Mouse (Mus musculus) hindbrain, embryonic 11.5 days (tissue): ENCODE measurements at regions not wholly inside any gene's neighbourhood (a gene's known extent, or its start where the extent isn't known, plus 50 kb on each side); places are given as distances from the start of the nearest gene placed in this dataset.
A peak's percentile ranks its signal among the peaks of the same experiment; 100 is the strongest.
"Not testable (repeated sequence)": the region's sequence is repeated elsewhere in the genome, so short reads cannot be mapped to it uniquely, and the experiment has no call there.

Experiments used
- ATAC-seq: fragments of 200-750 bp; cut with Nextera tagmentation; 2 replicates; pipeline ENCODE4 v1.8.0; 2017; ENCODE audit warnings: mild to moderate bottlenecking, moderate TSS enrichment, moderate library complexity; ENCODE audit not compliant: low FRiP score
- DNase-seq: peaks from one replicate; pipeline ENCODE4 v3.0.0-alpha.2; 2015; ENCODE audit warnings: low spot score
- H3K27ac ChIP-seq: fragments of 300-500 bp; sonication (generic); 2 replicates; pipeline ENCODE4 v1.5.1; 2014; ENCODE audit warnings: mild to moderate bottlenecking, low read depth, low read length
- H3K27me3 ChIP-seq: fragments of 300-500 bp; sonication (generic); 2 replicates; pipeline ENCODE4 v1.6.1; 2014; ENCODE audit warnings: mild to moderate bottlenecking, low read length, moderate library complexity, mixed read lengths; ENCODE audit not compliant: control insufficient read depth, insufficient read depth
- H3K36me3 ChIP-seq: fragments of 300-500 bp; sonication (generic); 2 replicates; pipeline ENCODE4 v1.6.1; 2014; ENCODE audit warnings: mild to moderate bottlenecking, low read length, moderate library complexity, mixed read lengths; ENCODE audit not compliant: control insufficient read depth, insufficient read depth
- H3K4me1 ChIP-seq: fragments of 300-500 bp; sonication (generic); replicated peaks from 2 replicates; pipeline ENCODE4 v1.6.1; 2014; ENCODE audit warnings: low read length, mixed read lengths; ENCODE audit not compliant: control insufficient read depth, insufficient read depth
- H3K4me2 ChIP-seq: fragments of 300-500 bp; sonication (generic); replicated peaks from 2 replicates; pipeline ENCODE4 v1.6.1; 2014; ENCODE audit warnings: mild to moderate bottlenecking, low read depth, low read length
- H3K4me3 ChIP-seq: fragments of 300-500 bp; sonication (generic); 2 replicates; pipeline ENCODE4 v1.5.1; 2014; ENCODE audit warnings: low read depth, low read length
- H3K9ac ChIP-seq: fragments of 300-500 bp; sonication (generic); 2 replicates; pipeline ENCODE4 v1.6.1; 2014; ENCODE audit warnings: low read depth, low read length
- H3K9me3 ChIP-seq: fragments of 300-500 bp; sonication (generic); 2 replicates; pipeline ENCODE4 v1.6.1; 2016; ENCODE audit warnings: low read length; ENCODE audit not compliant: control insufficient read depth
- WGBS: fragments of 180-500 bp; shearing (Covaris S2); extraction: QIAGEN DNeasy Blood & Tissue Kit; methylation state at CpG from one replicate; pipeline ENCODE4 v1.1.7; 2014; 5-methylcytosine and 5-hydroxymethylcytosine counted together

DNA sequence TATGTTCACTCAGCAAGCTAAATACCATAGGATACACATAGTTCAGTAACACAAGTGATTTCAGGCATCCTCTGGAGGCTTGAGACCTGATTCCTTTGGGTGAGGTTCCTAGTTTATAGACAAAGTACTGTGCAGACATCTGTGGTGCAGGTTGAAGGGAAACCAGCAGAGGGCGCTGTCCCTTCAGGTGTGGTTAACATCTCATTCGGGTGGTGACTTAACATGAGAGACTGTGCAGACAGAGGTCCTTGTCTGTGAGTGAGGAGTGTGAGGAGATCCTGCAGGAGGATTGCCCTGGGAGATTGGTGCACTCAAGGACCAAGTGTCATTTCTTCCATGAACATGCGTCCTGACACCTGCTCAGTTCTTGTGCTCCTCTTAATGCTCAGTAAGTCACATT is 637.8 kb downstream of the Dad1 start:
- H3K9me3 ChIP-seq, H3K4me2 ChIP-seq, H3K27me3 ChIP-seq, H3K4me1 ChIP-seq, H3K27ac ChIP-seq, ATAC-seq, DNase-seq, H3K36me3 ChIP-seq, H3K9ac ChIP-seq, H3K4me3 ChIP-seq: not testable (repeated sequence)
- 44% methylated on average over 3 of the region's 3 CpGs for WGBS

DNA sequence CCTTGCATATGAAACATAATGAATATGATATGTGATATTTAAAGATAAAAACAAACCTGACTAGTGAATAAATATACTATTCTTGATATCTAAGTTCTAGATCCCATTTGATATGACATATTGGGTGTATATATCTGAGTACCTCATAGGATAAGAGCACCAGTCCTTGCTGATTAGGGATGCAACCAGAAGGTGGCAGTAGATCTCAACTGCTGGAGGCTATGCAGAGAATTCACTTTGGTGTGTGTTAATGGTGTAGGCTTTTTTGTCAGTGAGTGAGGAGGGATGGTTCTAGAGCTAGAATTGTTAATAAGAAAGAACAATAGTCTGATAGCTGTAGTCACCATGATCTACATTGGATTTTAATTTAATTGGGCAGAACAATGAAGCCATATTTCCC is 639.6 kb downstream of the Dad1 start:
- Histone ChIP-seq H3K4me3 (no peak overlapping the region), H3K27ac (no peak overlapping the region), H3K36me3 (no peaks in the 10 kb centered on the region), H3K9ac (no peak overlapping the region), H3K4me1 (no peaks in the 10 kb centered on the region), H3K27me3 (no peaks in the 10 kb centered on the region), H3K4me2 (no peak overlapping the region), H3K9me3 (no peaks in the 10 kb centered on the region)
- ATAC-seq = no peak
- peak; percentile 10 for DNase-seq

DNA sequence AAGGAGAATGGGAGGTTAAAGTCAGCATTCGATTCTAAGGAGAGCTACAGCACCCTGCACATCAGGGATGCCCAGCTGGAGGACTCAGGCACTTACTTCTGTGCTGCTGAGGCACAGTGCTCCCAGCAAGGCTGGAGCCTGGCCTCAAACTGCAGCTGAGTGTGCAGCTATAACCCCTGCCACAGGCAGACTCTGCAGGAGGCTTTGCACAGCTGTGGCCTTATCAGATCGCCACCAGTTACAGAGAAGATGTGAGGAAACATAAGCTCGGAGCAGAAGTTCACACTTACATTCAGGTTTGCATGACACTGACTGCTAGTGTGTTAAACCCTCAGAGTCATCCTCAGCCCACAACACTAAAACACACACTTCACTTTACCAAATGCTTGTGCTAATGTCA is 654.6 kb downstream of the Dad1 start:
- ATAC-seq, H3K4me2 ChIP-seq, H3K4me3 ChIP-seq, H3K36me3 ChIP-seq, H3K9ac ChIP-seq, DNase-seq, H3K4me1 ChIP-seq, H3K9me3 ChIP-seq, H3K27ac ChIP-seq, H3K27me3 ChIP-seq: not testable (repeated sequence)
- WGBS = 54% methylated on average over 3 of the region's 3 CpGs

GRCm38 (mm10) chr14:53597287-53597686 is 656.6 kb downstream of the Dad1 start:
- not testable (repeated sequence) for H3K36me3 ChIP-seq, H3K4me1 ChIP-seq, DNase-seq, H3K4me2 ChIP-seq, H3K9me3 ChIP-seq, H3K9ac ChIP-seq, H3K27me3 ChIP-seq, H3K4me3 ChIP-seq, ATAC-seq, H3K27ac ChIP-seq

DNA sequence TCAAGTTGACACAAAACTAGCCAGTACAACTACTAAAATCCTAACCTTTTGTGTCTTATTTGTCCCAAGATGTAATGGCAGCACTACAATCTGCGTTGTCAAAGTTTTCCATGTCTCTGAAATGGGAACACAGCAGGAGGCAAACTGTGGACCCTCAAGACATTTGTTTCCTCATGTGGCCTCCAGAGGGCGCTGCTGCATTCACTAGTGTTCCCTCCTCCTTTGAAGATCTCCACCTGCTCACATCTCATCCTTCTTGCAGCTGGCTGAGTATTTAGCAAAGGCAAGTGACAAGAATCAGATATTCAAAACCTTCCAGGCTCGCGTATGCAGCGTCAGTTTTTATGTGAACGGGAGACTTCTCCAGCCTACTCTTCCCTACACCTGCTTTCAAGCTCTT is 663.3 kb downstream of the Dad1 start:
- not testable (repeated sequence) for H3K27me3 ChIP-seq, ATAC-seq, H3K36me3 ChIP-seq, H3K9me3 ChIP-seq, H3K4me2 ChIP-seq, H3K4me1 ChIP-seq, H3K27ac ChIP-seq, H3K4me3 ChIP-seq, H3K9ac ChIP-seq
- DNase-seq = peak; percentile 25
- 50% methylated on average over 6 of the region's 6 CpGs for WGBS

DNA sequence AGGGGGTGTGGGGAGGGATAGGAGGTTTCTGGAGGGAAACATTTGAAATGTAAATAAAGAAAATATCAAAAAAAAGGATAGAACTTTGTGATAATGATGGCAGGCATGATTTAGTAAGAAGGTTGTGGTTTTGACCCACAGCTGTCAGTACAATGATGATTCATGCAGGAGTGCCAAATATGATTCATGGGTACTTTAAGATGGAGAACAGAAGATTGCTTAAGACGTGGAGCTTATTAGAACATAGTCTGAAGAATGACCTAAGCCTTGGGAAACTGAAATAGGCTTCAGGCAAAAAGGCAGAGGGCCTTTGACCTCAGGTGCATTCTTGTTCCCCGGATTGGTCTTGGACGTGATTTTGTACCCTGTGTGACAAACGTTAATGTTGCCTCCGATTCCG is 671.4 kb downstream of the Dad1 start:
- ATAC-seq, H3K36me3 ChIP-seq, H3K9ac ChIP-seq, H3K4me2 ChIP-seq, H3K4me1 ChIP-seq, H3K27me3 ChIP-seq, DNase-seq, H3K27ac ChIP-seq, H3K4me3 ChIP-seq, H3K9me3 ChIP-seq: not testable (repeated sequence)
- WGBS = 92% methylated on average over 6 of the region's 6 CpGs

GRCm38 (mm10) chr14:53581734-53582133 is 672.2 kb downstream of the Dad1 start:
- H3K9me3 ChIP-seq, DNase-seq, H3K9ac ChIP-seq, H3K4me2 ChIP-seq, ATAC-seq, H3K4me1 ChIP-seq, H3K4me3 ChIP-seq, H3K27me3 ChIP-seq, H3K27ac ChIP-seq, H3K36me3 ChIP-seq: not testable (repeated sequence)
- 44% methylated on average over 3 of the region's 3 CpGs for WGBS

- H3K4me2 ChIP-seq, H3K4me3 ChIP-seq, H3K27me3 ChIP-seq, H3K4me1 ChIP-seq, DNase-seq, H3K36me3 ChIP-seq, H3K9me3 ChIP-seq, ATAC-seq, H3K9ac ChIP-seq, H3K27ac ChIP-seq: not testable (repeated sequence)
- 88% methylated on average over 1 of the region's 1 CpGs for WGBS
Observed at GRCm38 (mm10) chr14:53576927-53577326, 677.0 kb downstream of the Dad1 start.

GRCm38 (mm10) chr14:53572701-53573100 is 681.2 kb downstream of the Dad1 start:
- not testable (repeated sequence) for H3K9ac ChIP-seq, H3K27ac ChIP-seq, H3K36me3 ChIP-seq, H3K4me3 ChIP-seq, H3K27me3 ChIP-seq, H3K4me2 ChIP-seq, H3K4me1 ChIP-seq, ATAC-seq, DNase-seq, H3K9me3 ChIP-seq
- WGBS = 80% methylated on average over 1 of the region's 1 CpGs
